Mouse (Mus musculus): ENCODE data around the gene Neo1.
"Not testable (repeated sequence)": the region's sequence is repeated elsewhere in the genome, so short reads cannot be mapped to it uniquely, and the experiment has no call there.

DNA sequence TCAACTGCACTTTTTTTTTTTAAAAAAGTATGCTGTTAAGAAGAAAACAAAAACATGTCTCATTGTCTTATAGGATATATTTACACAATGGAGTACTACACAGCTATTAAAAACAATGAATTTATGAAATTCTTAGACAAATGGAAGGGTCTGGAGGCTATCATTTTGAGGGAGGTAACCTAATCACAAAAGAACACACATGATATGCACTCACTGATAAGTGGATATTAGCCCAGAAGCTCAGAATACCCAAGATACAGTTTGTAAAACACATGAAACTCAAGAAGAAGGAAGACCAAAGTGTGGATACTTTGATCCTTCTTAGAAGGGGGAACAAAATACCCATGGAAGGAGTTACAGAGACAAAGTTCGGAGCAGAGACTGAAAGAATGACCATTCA, 90.3 kb downstream of the Neo1 start:
- not testable (repeated sequence) for TF ChIP-seq POLR2A (IDR thresholded peaks at IDR 0.05; ENCODE audit: borderline replicate concordance, control insufficient read depth, low read depth, low read length); CTCF (IDR thresholded peaks at IDR 0.05; ENCODE audit: control insufficient read depth, insufficient read depth, low read length)
